Mouse (Mus musculus) lung, adult 2 months (tissue): Measurements from ENCODE around the gene Atxn2l. TPM values are rescaled to one million over a fixed set of nuclear protein-coding genes. Genes with fewer than 3 reads are reported as not detected.

Source experiments
- DNase-seq: peaks from one replicate; pipeline ENCODE4 v3.0.0; 2022
- H3K4me1 ChIP-seq: fragments of 200-500 bp; 2 replicates; pipeline ENCODE4 v1.6.1; 2011; ENCODE audit warnings: low read length; ENCODE audit not compliant: control insufficient read depth, insufficient read depth
- H3K4me3 ChIP-seq: fragments of 200-500 bp; replicated peaks from 2 replicates; pipeline ENCODE3; 2011; ENCODE audit warnings: low read depth, mild to moderate bottlenecking, control low read depth, low read length; ENCODE audit errors: extremely low read depth
- CTCF ChIP-seq: fragments of 200-500 bp; IDR thresholded peaks from 2 replicates; pipeline ENCODE4 v1.5.1; 2011; ENCODE audit warnings: mild to moderate bottlenecking, low read length, control low read depth; ENCODE audit not compliant: insufficient read depth
- POLR2A ChIP-seq: fragments of 200-500 bp; IDR thresholded peaks from 2 replicates; pipeline ENCODE4 v1.6.1; 2011; ENCODE audit warnings: low read depth, mild to moderate bottlenecking, control low read depth, low read length, borderline replicate concordance; ENCODE audit errors: extremely low read depth
- WGBS: fragments of 180-500 bp; shearing (Covaris S2); methylation state at CpG from one replicate; pipeline ENCODE4 v1.1.7; 2018; 5-methylcytosine and 5-hydroxymethylcytosine counted together
- polyA plus RNA-seq: library from polyadenylated mRNA; depleted of rRNA; stranded (reverse); fragments of >200 nt; gene quantifications from 2 replicates; pipeline ENCODE4 v1.2.3, GENCODE M21; 2012; rRNA removed

Atxn2l gene
- 152 and 216 TPM in 2 replicates for polyA plus RNA-seq

DNA sequence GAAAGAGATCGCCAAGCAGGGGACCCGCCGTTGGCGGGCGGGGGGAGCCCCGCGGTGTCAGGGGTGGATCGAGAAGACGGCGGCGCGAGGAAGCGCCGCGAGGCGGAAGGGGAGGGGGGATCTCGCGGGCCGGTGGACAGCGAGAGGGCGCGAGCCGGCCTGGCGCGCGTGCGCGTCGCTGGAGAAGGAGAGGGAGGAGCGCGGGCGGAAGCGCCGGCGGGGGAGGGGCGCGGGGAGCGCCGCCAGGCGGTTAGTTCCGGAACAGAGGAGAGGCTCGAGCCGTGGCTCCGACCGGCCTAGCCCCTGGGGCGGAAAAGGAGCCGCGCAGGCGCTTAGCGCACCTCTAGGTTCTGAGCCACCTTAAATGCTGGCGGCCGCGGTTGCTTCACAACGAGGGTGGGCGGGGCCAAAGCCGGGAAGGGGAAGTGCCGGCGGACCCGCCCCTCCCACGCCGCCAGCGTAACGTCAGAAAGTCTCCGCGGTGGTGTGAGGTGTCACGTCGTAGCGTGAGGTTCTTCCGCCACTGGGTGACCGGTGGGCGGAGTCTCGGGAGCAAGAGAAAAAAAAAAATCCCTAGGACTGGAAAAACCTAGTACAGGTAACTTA lies at the start of gene Atxn2l:
TSS of gene Atxn2l (minus strand) at position 165 of the 606 bp plus-strand sequence.
- TF ChIP-seq CTCF (peak; percentile 28; the same call in 1 of the 2 replicates), POLR2A (peak; percentile 55; the same call in 1 of the 2 replicates)
- WGBS, result 1% methylated on average over 71 of the region's 72 CpGs
- peak; percentile 98 for DNase-seq
- Histone ChIP-seq H3K4me1 (0 out of 2 replicates have a peak, but pooled peaks cover 5% of the 10 kb centered on the region), H3K4me3 (peak within 1 kb of the TSS; percentile 90)

DNA sequence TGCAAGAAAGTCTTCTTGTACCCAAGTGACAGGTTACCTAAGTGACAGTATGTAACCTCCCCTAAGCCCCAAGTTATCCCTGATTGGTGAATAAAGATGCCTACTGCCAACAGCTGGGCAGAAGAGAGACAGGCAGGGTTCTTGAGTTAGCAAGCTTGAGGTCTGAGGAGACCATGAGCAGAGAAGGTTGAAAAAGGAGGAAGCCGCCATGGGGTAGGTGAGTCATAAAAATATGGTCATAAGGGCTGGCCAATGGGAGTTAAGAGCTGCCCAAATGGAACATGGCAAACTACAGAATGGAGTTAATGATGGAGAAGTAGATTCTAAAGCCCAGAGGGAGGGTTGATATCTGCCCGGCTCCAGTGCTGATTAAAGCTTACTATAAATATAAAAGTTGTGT lies 42.4 kb upstream of the Atxn2l start:
- WGBS, result 86% methylated on average over 2 of the region's 2 CpGs
- DNase-seq, result no peak
- no peak for TF ChIP-seq CTCF
- no peak for TF ChIP-seq POLR2A

DNA sequence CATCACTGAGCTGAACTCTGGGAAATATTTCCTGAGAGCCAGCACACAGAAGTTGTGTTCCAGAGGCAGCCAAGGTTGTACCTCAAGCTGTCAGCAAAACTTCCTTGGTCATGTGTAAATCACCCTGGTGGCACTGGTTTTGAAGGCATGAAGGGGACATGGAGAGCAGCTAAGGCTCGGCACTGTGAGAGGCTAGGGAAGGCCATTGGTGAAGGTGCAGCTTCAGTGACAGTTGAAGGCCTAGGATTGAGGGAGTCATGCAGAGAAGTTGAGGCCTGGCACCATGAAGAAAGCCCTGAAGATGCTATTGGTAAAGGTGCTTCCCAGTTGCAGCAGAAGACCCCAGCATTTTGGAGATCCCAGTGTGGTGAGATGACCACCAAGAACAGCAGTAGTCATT lies 38.4 kb upstream of the Atxn2l start:
- TF ChIP-seq POLR2A (no peak), CTCF (no peak)
- WGBS, result 83% methylated on average over 1 of the region's 1 CpGs
- no peak overlapping the region for H3K4me3 ChIP-seq
- H3K4me1 ChIP-seq, result no peaks in the 10 kb centered on the region
- no peak for DNase-seq

More for the DNA sequence above, 42.4 kb upstream of the Atxn2l start:
- Histone ChIP-seq H3K4me3 (no peak overlapping the region), H3K4me1 (no peaks in the 10 kb centered on the region)

DNA sequence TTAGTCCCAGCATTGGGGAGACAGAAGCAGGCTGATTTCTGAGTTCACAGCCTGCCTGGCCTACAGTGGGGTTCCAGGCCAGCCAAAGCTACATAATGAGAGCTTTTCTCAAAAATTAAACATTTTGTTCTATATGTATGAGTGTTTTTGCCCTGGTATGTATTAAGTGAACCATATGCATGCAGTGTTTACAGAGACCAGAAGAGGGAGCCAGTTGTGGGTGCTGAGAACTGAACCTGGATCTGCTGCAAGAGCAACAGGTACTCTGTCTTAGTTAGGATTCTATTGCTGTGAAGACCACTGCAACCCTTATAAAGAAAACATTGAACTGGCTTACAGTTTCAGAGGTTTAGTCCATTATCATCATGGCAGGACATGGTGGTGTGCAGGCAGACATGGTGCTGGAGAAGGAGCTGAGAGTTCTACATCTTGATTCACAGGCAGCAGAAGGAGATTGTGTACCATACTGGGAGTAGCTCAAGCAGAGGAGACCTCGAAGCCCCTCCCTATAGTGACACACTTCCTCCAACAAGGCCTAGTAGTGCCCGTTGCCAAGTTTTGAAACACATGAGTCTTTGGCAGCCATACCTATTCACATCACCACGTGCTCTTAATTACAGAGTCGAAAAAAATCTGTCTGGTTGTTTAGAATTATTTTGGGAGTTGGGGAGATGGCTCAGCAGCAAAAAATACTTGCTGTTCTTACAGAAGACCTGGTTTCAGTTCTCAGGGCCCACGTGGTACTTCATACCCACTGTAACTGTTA lies 34.8 kb upstream of the Atxn2l start:
- no peak for TF ChIP-seq CTCF
- TF ChIP-seq POLR2A, result no peak
- no peak for DNase-seq
- 51% methylated on average over 5 of the region's 5 CpGs for WGBS
- no peaks in the 10 kb centered on the region for H3K4me1 ChIP-seq
- no peak overlapping the region for H3K4me3 ChIP-seq

DNA sequence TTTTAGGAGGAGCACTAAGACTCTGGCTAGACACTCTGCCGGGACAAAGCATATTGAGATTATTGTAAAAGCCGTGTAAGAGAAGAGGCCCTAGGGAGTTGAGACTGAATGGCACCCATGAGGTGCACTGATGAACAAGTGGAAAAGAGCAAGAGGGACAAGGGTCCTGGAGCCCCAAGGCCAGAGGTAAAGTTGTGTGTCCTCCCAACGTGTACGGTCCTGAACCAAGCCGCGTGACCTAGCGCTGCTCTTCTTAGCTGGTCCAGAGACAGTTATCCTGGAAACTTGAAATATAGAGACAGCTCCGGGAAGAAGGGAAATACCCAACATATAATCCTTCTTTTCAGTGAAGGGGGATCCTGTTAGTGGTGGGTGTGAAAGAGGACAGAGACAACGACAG lies 33.2 kb upstream of the Atxn2l start:
- WGBS, result 67% methylated on average over 9 of the region's 9 CpGs
- TF ChIP-seq POLR2A (no peak), CTCF (no peak)
- H3K4me3 ChIP-seq, result no peak overlapping the region

DNA sequence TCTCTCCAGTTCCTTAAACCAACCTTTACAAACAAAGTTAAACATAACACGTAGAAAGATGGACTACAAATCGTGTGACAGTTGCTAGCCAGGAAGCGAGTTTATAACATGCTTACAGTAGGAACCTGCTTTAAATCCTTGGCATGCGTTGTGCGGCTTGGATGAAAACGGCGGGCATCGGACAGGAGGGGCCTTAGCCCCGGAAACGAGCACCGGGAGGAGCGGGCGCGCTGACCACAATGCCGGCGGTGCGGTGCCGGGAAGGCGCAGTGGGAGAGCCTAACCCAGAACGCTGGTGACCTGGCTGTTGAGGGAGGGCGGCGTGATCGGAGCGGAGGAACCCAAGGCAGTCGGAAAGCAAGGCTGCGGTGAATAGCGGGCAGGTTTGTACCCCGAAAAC lies 32.5 kb upstream of the Atxn2l start:
- WGBS, result 1% methylated on average over 28 of the region's 28 CpGs
- DNase-seq, result peak; percentile 28
- H3K4me3 ChIP-seq, result peak overlapping the region; percentile 29
- H3K4me1 ChIP-seq, result no peaks in the 10 kb centered on the region
- no peak for TF ChIP-seq POLR2A
- TF ChIP-seq CTCF, result no peak

More for the DNA sequence above, 33.2 kb upstream of the Atxn2l start:
- DNase-seq, result no peak
- no peaks in the 10 kb centered on the region for H3K4me1 ChIP-seq

DNA sequence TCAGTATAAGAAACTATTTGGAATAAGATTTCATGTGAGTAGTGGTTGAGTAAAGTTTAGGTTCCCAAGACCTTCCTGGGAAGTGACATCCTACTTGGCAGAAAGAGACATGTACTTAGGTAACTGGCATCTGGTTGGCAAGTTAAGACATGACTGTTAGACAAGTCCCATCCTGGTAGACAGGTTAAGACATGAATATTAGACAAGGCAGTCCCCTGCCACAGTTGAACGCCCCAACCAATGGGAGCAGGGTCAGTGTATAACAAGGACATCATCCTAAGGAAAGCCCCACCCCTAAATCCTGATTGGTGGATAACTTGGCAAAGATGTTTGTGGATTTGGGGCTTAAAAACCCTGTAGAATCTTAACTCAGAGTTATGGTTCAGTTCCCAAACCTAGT lies 30.2 kb upstream of the Atxn2l start:
- TF ChIP-seq POLR2A (no peak), CTCF (no peak)
- no peak overlapping the region for H3K4me3 ChIP-seq
- no peak for DNase-seq
- 78% methylated on average over 1 of the region's 1 CpGs for WGBS
- no peaks in the 10 kb centered on the region for H3K4me1 ChIP-seq

DNA sequence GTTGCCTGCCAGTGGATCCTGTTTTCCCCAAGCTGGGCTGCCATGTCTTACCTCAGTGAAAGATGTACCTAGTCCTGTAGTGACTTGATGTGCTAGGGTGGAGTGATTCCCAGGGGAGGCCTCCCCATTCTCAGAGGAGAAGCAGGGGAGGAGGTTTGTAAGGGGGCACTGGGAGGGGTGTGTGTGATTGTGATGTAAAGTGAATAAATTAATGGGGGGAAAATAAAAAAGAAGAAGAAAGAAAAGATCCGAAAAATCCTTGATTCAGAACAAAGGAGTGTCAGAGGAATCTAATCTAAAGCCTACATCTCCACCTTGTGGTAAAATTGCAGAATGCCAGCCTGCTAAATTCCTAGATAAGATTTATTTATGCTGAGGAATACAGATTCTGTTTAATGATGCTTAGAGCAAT lies 24.9 kb upstream of the Atxn2l start:
- no peak for DNase-seq
- Histone ChIP-seq H3K4me1 (no peaks in the 10 kb centered on the region), H3K4me3 (no peak overlapping the region)
- WGBS, result 9% methylated on average over 1 of the region's 1 CpGs
- peak; percentile 48; the same call in 1 of the 2 replicates for TF ChIP-seq CTCF
- TF ChIP-seq POLR2A, result no peak

DNA sequence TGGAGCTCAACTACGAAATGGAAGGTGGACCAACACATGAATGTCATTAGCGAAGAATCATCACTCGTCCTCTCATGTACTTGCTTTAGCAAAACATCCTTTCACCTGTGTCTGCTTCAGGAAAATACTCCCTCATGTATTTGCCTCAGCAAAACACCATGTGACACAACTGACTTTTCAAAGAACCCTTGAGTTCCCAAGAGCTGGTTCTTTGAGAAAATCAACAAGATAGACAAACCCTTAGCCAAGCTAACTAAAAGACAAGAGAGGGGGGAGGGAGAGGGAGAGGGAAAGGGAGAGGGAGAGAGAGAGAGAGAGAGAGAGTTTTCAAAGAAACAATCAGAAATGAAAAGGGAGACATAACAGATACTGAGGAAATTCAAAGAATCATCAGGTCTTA lies 20.1 kb upstream of the Atxn2l start:
- TF ChIP-seq CTCF (no peak), POLR2A (no peak)
- 65% methylated on average over 3 of the region's 3 CpGs for WGBS
- H3K4me3 ChIP-seq, result no peak overlapping the region
- no peaks in the 10 kb centered on the region for H3K4me1 ChIP-seq
- no peak for DNase-seq

DNA sequence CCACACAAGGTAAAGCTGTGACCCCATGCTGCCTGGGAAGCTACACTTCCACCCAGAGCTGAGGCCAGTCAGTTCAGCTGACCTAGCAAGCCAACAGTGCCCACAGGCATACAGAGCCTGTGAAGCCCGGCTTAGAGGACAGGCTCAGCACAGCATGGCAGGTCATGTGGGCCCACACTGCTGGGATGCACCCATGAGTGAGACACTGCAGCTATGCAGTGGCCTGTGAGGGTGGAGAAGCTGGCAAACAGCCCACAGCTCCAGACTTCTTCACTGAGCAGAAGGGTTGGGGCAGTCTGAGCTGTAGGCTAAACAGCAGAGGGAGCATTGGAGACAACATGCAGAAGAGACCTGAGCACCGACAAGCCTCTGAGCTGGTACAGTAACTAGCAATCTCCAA lies 16.3 kb upstream of the Atxn2l start:
- 48% methylated on average over 2 of the region's 2 CpGs for WGBS
- no peak for DNase-seq
- Histone ChIP-seq H3K4me1 (no peaks in the 10 kb centered on the region), H3K4me3 (no peak overlapping the region)
- TF ChIP-seq CTCF (no peak), POLR2A (no peak)
